Mouse (Mus musculus) adrenal gland, postnatal 25 days (tissue): ENCODE results near the gene Ccl26. TPM values are rescaled to one million over a fixed set of nuclear protein-coding genes. Genes with fewer than 3 reads are reported as not detected.
A peak's percentile ranks its signal among the peaks of the same experiment; 100 is the strongest.

Source experiments
- DNase-seq: peaks from one replicate; pipeline ENCODE4 v3.0.0; 2021; ENCODE audit warnings: mixed read lengths
- total RNA-seq: library from RNA; stranded (reverse); gene quantifications from 2 replicates; pipeline ENCODE4 v1.2.3, GENCODE M21; 2021

Gene Ccl26
- total RNA-seq, 1 experiment from 2014 or later, result not detected

- no peak for DNase-seq
Measured at GRCm38 (mm10) chr5:135537794-135538214, 25.6 kb downstream of the Ccl26 start.

- no peak for DNase-seq
Measured at GRCm38 (mm10) chr5:135537326-135537725, 26.0 kb downstream of the Ccl26 start.

- no peak for DNase-seq
Measured at GRCm38 (mm10) chr5:135535867-135536266, 27.5 kb downstream of the Ccl26 start.

GRCm38 (mm10) chr5:135533431-135533830, 29.9 kb downstream of the Ccl26 start:
- peak; percentile 35 for DNase-seq

- DNase-seq, result peak; percentile 34
Measured at GRCm38 (mm10) chr5:135531306-135531845, 32.0 kb downstream of the Ccl26 start.

- no peak for DNase-seq
Measured at GRCm38 (mm10) chr5:135529964-135530363, 33.4 kb downstream of the Ccl26 start.

GRCm38 (mm10) chr5:135529310-135529709, 34.1 kb downstream of the Ccl26 start:
- no peak for DNase-seq

GRCm38 (mm10) chr5:135527986-135528385, 35.4 kb downstream of the Ccl26 start:
- DNase-seq, result peak; percentile 22

- DNase-seq, result no peak
Measured at GRCm38 (mm10) chr5:135524660-135525560, 38.5 kb downstream of the Ccl26 start.

- no peak for DNase-seq
Measured at GRCm38 (mm10) chr5:135524087-135524486, 39.3 kb downstream of the Ccl26 start.

- DNase-seq, result peak; percentile 65
Measured at GRCm38 (mm10) chr5:135522111-135522722, 41.2 kb downstream of the Ccl26 start.

GRCm38 (mm10) chr5:135517348-135517883, 46.0 kb downstream of the Ccl26 start:
- DNase-seq, result no peak

- no peak for DNase-seq
Measured at GRCm38 (mm10) chr5:135513131-135513530, 50.2 kb downstream of the Ccl26 start.

- no peak for DNase-seq
Measured at GRCm38 (mm10) chr5:135511105-135511504, 52.3 kb downstream of the Ccl26 start.

Other genes with a start within 250 kb of the Ccl26 start
- gene Fkbp6, start 213.5 kb downstream of the Ccl26 start, total RNA-seq, result 0.30 TPM in 1 of 2 replicates, not detected in the other
- gene Trim50, start 210.3 kb downstream of the Ccl26 start, total RNA-seq, result not detected in 2 replicates
- gene Nsun5, start 193.6 kb downstream of the Ccl26 start, total RNA-seq, result 22.6 and 25.0 TPM in 2 replicates
- gene Pom121, start 169.0 kb downstream of the Ccl26 start, total RNA-seq, result 24.6 and 25.7 TPM in 2 replicates
- 24.3 and 27.1 TPM in 2 replicates for gene Hip1, start 18.4 kb downstream of the Ccl26 start, total RNA-seq
- gene Ccl24, start 9.5 kb upstream of the Ccl26 start, total RNA-seq, result 0.61 TPM in 1 of 2 replicates, not detected in the other
- gene Rhbdd2, start 69.0 kb upstream of the Ccl26 start, total RNA-seq, result 33.6 and 51.6 TPM in 2 replicates
- 258 and 276 TPM in 2 replicates for gene Por, start 106.5 kb upstream of the Ccl26 start, total RNA-seq
- gene Tmem120a, start 180.9 kb upstream of the Ccl26 start, total RNA-seq, result 36.7 and 37.8 TPM in 2 replicates
- 0.36 TPM in 1 of 2 replicates, not detected in the other for gene Styxl1, start 214.8 kb upstream of the Ccl26 start, total RNA-seq
- gene Mdh2, start 214.9 kb upstream of the Ccl26 start, total RNA-seq, result 408 and 463 TPM in 2 replicates
- gene Srrm3, start 243.3 kb upstream of the Ccl26 start, total RNA-seq, result 1.7 and 5.6 TPM in 2 replicates